Mouse (Mus musculus): ENCODE results near the gene F830045P16Rik. TPM values are rescaled to one million over a fixed set of nuclear protein-coding genes. Genes with fewer than 3 reads are reported as not detected.
A peak's percentile ranks its signal among the peaks of the same experiment; 100 is the strongest.
"Not testable (repeated sequence)": the region's sequence is repeated elsewhere in the genome, so short reads cannot be mapped to it uniquely, and the experiment has no call there.

Gene F830045P16Rik
- polyA plus RNA-seq, 1 experiment from 2014 or later = 0.08 TPM

- ATAC-seq (replicated peaks; ENCODE audit: low FRiP score) = no peak
- no peak overlapping the region for H3K9ac ChIP-seq
- H3K27ac ChIP-seq = no peak overlapping the region
- H3K9me3 ChIP-seq (replicated peaks) = no peaks in the 10 kb centered on the region
- H3K4me1 ChIP-seq = peaks cover 12% of the 10 kb centered on the region; the same call in 1 of the 2 replicates
- H3K4me2 ChIP-seq = no peak overlapping the region
- no peaks in the 10 kb centered on the region for H3K36me3 ChIP-seq
- H3K4me3 ChIP-seq (replicated peaks) = no peak overlapping the region
- no peaks in the 10 kb centered on the region for H3K27me3 ChIP-seq
- WGBS = 83% methylated on average over 3 of the region's 3 CpGs
Measured at GRCm38 (mm10) chr2:129518526-129518925, 17.9 kb downstream of the F830045P16Rik start.

GRCm38 (mm10) chr2:129514923-129515920 is 21.2 kb downstream of the F830045P16Rik start:
- ATAC-seq (replicated peaks; ENCODE audit: low FRiP score) = no peak; the same call in 1 of the 2 replicates
- H3K4me2 ChIP-seq = no peak overlapping the region
- no peaks in the 10 kb centered on the region for H3K27me3 ChIP-seq
- H3K27ac ChIP-seq = peak overlapping the region; percentile 61
- H3K4me3 ChIP-seq (replicated peaks) = no peak overlapping the region
- WGBS = 50% methylated on average over 16 of the region's 16 CpGs
- peaks cover 12% of the 10 kb centered on the region; the same call in 1 of the 2 replicates for H3K4me1 ChIP-seq
- no peak overlapping the region for H3K9ac ChIP-seq
- no peaks in the 10 kb centered on the region for H3K36me3 ChIP-seq
- no peaks in the 10 kb centered on the region for H3K9me3 ChIP-seq (replicated peaks)

- H3K9ac ChIP-seq = no peak overlapping the region
- no peak overlapping the region for H3K4me2 ChIP-seq
- peaks cover 12% of the 10 kb centered on the region; the same call in 1 of the 2 replicates for H3K4me1 ChIP-seq
- ATAC-seq (replicated peaks; ENCODE audit: low FRiP score) = no peak
- H3K27me3 ChIP-seq = no peaks in the 10 kb centered on the region
- H3K27ac ChIP-seq = peak overlapping the region; percentile 61
- no peaks in the 10 kb centered on the region for H3K36me3 ChIP-seq
- no peaks in the 10 kb centered on the region for H3K9me3 ChIP-seq (replicated peaks)
- no peak overlapping the region for H3K4me3 ChIP-seq (replicated peaks)
Measured at GRCm38 (mm10) chr2:129514401-129514667, 22.1 kb downstream of the F830045P16Rik start.

GRCm38 (mm10) chr2:129513546-129514400 is 22.6 kb downstream of the F830045P16Rik start:
- WGBS = 75% methylated on average over 6 of the region's 6 CpGs
- Histone ChIP-seq H3K27me3 (no peaks in the 10 kb centered on the region), H3K9me3 (replicated peaks) (no peaks in the 10 kb centered on the region), H3K4me1 (peaks cover 12% of the 10 kb centered on the region; the same call in 1 of the 2 replicates), H3K4me2 (no peak overlapping the region), H3K36me3 (no peaks in the 10 kb centered on the region), H3K9ac (no peak overlapping the region), H3K4me3 (replicated peaks) (no peak overlapping the region), H3K27ac (peak overlapping the region; percentile 61; the same call in 1 of the 2 replicates)
- no peak for ATAC-seq (replicated peaks; ENCODE audit: low FRiP score)

- WGBS = 92% methylated on average over 7 of the region's 7 CpGs
- H3K27ac ChIP-seq; H3K4me3 ChIP-seq (replicated peaks); H3K9me3 ChIP-seq (replicated peaks); H3K4me2 ChIP-seq; H3K27me3 ChIP-seq; H3K9ac ChIP-seq; H3K36me3 ChIP-seq; ATAC-seq (replicated peaks; ENCODE audit: low FRiP score): not testable (repeated sequence)
- peaks cover 12% of the 10 kb centered on the region; the same call in 1 of the 2 replicates for H3K4me1 ChIP-seq
Measured at GRCm38 (mm10) chr2:129512147-129512546, 24.3 kb downstream of the F830045P16Rik start.

GRCm38 (mm10) chr2:129502641-129503040 is 33.8 kb downstream of the F830045P16Rik start:
- H3K9me3 ChIP-seq (replicated peaks) = no peaks in the 10 kb centered on the region
- ATAC-seq (replicated peaks; ENCODE audit: low FRiP score) = no peak
- no peaks in the 10 kb centered on the region for H3K27me3 ChIP-seq
- no peak overlapping the region for H3K9ac ChIP-seq
- no peaks in the 10 kb centered on the region for H3K36me3 ChIP-seq
- no peak overlapping the region for H3K4me3 ChIP-seq (replicated peaks)
- no peak overlapping the region for H3K27ac ChIP-seq
- no peak overlapping the region for H3K4me2 ChIP-seq
- 27% methylated on average over 6 of the region's 6 CpGs for WGBS
- H3K4me1 ChIP-seq = no peaks in the 10 kb centered on the region

GRCm38 (mm10) chr2:129489496-129490285 is 46.7 kb downstream of the F830045P16Rik start:
- no peak overlapping the region for H3K9ac ChIP-seq
- 77% methylated on average over 3 of the region's 3 CpGs for WGBS
- H3K4me1 ChIP-seq = no peaks in the 10 kb centered on the region
- no peaks in the 10 kb centered on the region for H3K36me3 ChIP-seq
- no peak overlapping the region for H3K27ac ChIP-seq
- no peaks in the 10 kb centered on the region for H3K9me3 ChIP-seq (replicated peaks)
- no peak overlapping the region for H3K4me2 ChIP-seq
- H3K27me3 ChIP-seq = no peaks in the 10 kb centered on the region
- ATAC-seq (replicated peaks; ENCODE audit: low FRiP score) = no peak
- H3K4me3 ChIP-seq (replicated peaks) = no peak overlapping the region

- no peak overlapping the region for H3K27ac ChIP-seq
- H3K36me3 ChIP-seq = no peaks in the 10 kb centered on the region
- H3K27me3 ChIP-seq = no peaks in the 10 kb centered on the region
- H3K4me3 ChIP-seq (replicated peaks) = no peak overlapping the region
- ATAC-seq (replicated peaks; ENCODE audit: low FRiP score) = no peak
- 91% methylated on average over 3 of the region's 3 CpGs for WGBS
- H3K4me2 ChIP-seq = no peak overlapping the region
- H3K4me1 ChIP-seq = no peaks in the 10 kb centered on the region
- H3K9me3 ChIP-seq (replicated peaks) = no peaks in the 10 kb centered on the region
- no peak overlapping the region for H3K9ac ChIP-seq
Measured at GRCm38 (mm10) chr2:129483150-129483549, 53.3 kb downstream of the F830045P16Rik start.

- H3K4me3 ChIP-seq (replicated peaks) = no peak overlapping the region
- ATAC-seq (replicated peaks; ENCODE audit: low FRiP score) = no peak
Measured at GRCm38 (mm10) chr2:129471905-129472304, 64.5 kb downstream of the F830045P16Rik start.

GRCm38 (mm10) chr2:129470839-129471238 is 65.6 kb downstream of the F830045P16Rik start:
- Histone ChIP-seq H3K4me2 (no peak overlapping the region), H3K27ac (no peak overlapping the region), H3K9me3 (replicated peaks) (no peaks in the 10 kb centered on the region; the same call in 1 of the 2 replicates), H3K4me1 (no peaks in the 10 kb centered on the region), H3K4me3 (replicated peaks) (no peak overlapping the region), H3K27me3 (no peaks in the 10 kb centered on the region), H3K9ac (no peak overlapping the region), H3K36me3 (no peaks in the 10 kb centered on the region)
- 78% methylated on average over 2 of the region's 2 CpGs for WGBS
- no peak for ATAC-seq (replicated peaks; ENCODE audit: low FRiP score)

More at GRCm38 (mm10) chr2:129471905-129472304, 64.5 kb downstream of the F830045P16Rik start:
- Histone ChIP-seq H3K4me2 (no peak overlapping the region), H3K4me1 (no peaks in the 10 kb centered on the region), H3K27me3 (no peaks in the 10 kb centered on the region), H3K36me3 (no peaks in the 10 kb centered on the region), H3K27ac (no peak overlapping the region), H3K9me3 (replicated peaks) (no peaks in the 10 kb centered on the region; the same call in 1 of the 2 replicates), H3K9ac (no peak overlapping the region)
- 22% methylated on average over 5 of the region's 5 CpGs for WGBS

- H3K9ac ChIP-seq; H3K4me3 ChIP-seq (replicated peaks); H3K4me2 ChIP-seq; H3K9me3 ChIP-seq (replicated peaks); ATAC-seq (replicated peaks; ENCODE audit: low FRiP score); H3K36me3 ChIP-seq; H3K27ac ChIP-seq; H3K4me1 ChIP-seq; H3K27me3 ChIP-seq: not testable (repeated sequence)
- WGBS = 90% methylated on average over 1 of the region's 1 CpGs
Measured at GRCm38 (mm10) chr2:129438772-129439171, 97.6 kb downstream of the F830045P16Rik start.
